Mouse (Mus musculus) kidney, postnatal 36 days (tissue): ENCODE data around the gene Dcx.

Experiments used
- DNase-seq, 2 experiments: peaks; one replicate each; pipeline ENCODE4 v3.0.0; 2021 to 2022; ENCODE audit warnings: mixed read lengths in 2 of 2

Dcx gene

GRCm38 (mm10) chrX:143932958-143933357 is at the start of gene Dcx:
Gene Dcx, minus strand, starts transcription at chrX:143933311.
- DNase-seq: no peak

DNA sequence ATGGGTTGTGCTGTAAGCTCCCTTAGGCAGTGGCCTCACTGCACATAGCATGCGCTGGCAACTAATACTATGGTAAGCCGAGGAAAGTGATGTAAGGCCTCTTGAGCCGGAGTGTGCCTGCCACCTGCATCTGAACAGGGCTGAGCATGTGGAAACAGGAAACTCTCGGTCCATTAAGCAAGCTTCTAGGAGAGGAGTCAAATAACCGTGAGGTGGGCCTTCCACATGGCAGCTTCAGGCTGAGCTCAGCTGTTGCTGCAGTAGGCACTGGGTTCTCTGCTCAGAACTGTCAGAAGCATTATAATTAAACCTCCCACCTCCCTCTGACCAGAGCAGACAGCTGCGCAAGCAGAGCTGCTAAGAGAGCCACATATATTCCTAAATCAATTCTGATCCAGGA is 33.1 kb upstream of the Dcx start:
- no peak for DNase-seq

DNA sequence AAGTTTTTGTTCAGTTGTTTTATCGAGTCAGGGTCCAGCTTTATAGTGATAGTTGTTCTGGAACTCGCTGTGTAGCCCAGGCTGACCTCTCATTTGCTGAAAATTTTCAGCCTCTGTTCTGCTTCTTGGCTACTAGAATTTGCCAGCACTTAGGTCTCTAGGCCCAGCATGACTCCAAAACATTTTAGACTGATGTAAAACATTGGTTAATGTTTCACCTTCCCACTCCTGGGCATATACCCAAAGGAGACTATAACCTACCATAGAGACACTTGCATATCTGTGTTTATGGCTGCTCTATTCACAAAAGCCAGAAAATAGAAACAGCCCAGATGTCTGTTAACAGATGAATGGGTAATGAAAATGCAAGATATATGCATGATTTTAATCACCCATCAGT is 560 bp upstream of the Dcx start:
- peak in 1 of 2 experiments; percentile 25 for DNase-seq

- no peak for DNase-seq
Measured at GRCm38 (mm10) chrX:143932530-143932929, 581 bp downstream of the Dcx start.

GRCm38 (mm10) chrX:143931400-143932185 is 1.5 kb downstream of the Dcx start:
- DNase-seq: no peak

GRCm38 (mm10) chrX:143922070-143922469 is 11.0 kb downstream of the Dcx start:
- no peak for DNase-seq

DNA sequence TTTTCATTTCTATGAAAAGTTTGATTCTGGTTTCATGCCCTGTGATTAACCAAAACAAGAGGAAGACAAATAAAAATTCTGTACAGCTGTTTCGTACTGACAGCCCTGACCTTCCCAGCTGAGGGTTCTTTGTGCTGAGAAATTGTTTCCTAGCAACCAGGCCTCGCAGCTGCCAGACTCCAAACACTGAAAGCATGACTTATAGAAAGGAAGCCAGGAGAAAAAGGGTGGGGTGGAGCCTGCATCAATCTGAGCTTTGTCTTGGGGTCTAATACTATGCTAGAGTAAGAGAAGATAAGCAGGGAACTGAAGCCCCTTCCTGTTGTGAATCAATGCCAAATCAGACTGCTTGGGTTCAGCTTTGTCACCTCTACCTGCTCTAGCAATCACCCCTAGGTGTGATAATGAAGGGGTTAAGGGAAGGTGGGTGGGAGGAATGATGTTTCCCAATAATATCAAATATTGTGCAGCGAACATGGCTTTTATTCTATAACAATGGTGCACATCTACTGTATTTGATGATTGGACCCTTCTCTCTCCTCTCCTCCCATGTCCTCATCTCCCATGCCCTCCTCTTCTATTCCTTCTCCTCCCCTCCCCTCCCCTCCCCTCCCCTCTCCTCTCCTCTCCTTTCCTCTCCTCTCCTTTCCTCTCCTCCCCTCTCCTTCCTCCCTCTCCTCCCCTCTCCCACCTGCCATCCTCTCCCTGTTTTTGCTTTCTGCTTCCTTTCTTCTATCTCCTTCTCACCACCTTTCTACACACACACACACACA is 26.2 kb downstream of the Dcx start:
- no peak for DNase-seq

- peak in 1 of 2 experiments; percentile 55 for DNase-seq
Measured at GRCm38 (mm10) chrX:143904689-143905088, 28.4 kb downstream of the Dcx start.

GRCm38 (mm10) chrX:143902300-143902699 is 30.8 kb downstream of the Dcx start:
- no peak for DNase-seq

- no peak for DNase-seq
Measured at GRCm38 (mm10) chrX:143897363-143898285, 35.5 kb downstream of the Dcx start.

- DNase-seq: no peak
Measured at GRCm38 (mm10) chrX:143896936-143897335, 36.2 kb downstream of the Dcx start.

- no peak for DNase-seq
Measured at GRCm38 (mm10) chrX:143893180-143893579, 39.9 kb downstream of the Dcx start.

DNA sequence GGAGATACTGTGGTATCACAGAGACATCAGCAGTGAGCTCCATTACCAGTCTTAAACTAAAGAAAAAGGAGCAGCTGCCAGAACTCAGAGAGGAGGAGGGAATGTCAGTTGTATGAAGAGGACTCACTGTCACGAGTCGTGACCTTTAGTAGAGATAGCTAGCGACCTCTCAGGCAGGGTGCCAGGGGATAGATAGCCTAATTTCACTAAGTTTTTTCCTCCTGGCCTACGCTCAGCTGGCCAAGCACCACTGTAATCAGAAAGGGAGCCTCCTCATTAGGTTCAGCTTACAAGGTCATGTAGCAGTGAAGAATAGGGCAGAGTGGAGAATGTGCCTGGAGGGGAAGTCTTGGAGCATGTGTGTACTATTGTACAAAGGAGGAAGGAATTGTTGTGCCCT is 47.3 kb downstream of the Dcx start:
- peak in 1 of 2 experiments; percentile 29 for DNase-seq

DNA sequence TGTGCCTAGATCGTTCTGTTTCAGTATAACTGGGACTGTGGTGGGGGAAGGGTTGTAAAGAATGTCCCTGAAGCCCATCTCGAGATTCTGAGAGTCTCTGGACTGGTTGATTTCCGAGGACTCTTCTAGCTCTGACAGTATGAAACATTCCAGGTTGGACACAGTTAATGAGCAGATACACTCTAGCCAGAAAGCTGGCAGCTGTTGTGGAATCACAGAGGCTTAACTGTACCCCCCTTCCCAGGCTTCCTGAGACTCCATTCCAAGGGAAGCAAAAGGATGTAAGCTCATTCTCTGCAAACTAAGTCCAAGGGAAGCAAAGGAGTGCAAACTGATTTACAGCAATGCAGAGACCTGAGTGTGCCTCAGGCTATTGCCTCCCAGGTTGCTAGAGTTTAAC is 48.2 kb downstream of the Dcx start:
- DNase-seq: no peak

- DNase-seq: peak; percentile 1 to 15
Measured at GRCm38 (mm10) chrX:143884299-143884698, 48.8 kb downstream of the Dcx start.

DNA sequence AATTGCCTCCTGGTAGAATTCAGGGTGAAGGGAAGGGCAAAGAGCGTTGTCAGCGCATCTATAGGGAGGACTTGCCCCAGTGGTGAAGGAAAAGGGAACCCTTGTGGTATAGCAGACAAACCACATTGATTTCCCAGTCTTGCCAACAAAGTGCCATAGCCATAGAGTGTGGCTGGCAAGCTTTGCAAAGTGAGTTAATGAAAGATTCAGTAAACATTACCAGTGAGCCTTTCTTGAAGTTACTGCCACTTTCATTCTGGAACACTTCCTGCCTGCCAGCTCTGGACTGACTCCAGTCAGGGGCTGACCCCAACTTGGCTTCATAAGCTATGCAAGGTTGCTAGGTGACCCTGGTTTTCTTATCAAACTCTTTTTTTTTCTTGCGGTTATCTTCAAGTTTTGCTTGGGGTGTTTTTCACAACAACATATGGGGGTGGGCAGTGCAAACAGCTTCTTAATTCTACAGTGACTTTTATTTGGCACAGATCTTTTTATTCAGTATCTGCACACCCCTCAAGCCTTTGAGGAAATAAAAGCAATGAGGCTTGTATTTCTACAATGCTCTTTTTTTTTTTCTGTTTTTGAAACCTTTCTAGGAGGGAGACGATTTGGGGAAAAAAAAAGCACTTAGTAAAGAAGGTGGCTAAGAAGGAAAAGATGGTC is 51.2 kb downstream of the Dcx start:
- DNase-seq: peak; percentile 9 to 10

GRCm38 (mm10) chrX:143879631-143880030 is 53.5 kb downstream of the Dcx start:
- no peak for DNase-seq

GRCm38 (mm10) chrX:143867129-143867664 is 65.9 kb downstream of the Dcx start:
- DNase-seq: no peak

DNA sequence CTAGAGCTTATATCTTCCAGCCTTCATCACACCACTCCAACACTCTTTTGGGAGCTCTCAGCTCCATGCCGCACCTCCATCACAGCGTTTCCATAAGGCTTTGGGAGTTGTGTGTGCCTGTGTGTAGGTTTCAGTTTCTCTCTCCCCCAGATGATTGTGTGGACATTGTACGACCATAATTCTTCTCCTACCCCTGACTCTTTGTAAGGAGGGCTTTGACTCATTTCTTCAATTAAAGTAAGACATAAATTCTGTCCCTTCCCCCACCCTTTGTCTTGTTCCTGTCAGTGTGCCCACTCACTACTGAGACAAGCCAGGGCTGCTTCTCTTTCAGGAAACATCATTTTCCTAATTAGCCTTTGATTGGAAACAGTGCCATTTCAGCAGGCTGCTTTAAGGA is 81.8 kb downstream of the Dcx start:
- DNase-seq: no peak

DNA sequence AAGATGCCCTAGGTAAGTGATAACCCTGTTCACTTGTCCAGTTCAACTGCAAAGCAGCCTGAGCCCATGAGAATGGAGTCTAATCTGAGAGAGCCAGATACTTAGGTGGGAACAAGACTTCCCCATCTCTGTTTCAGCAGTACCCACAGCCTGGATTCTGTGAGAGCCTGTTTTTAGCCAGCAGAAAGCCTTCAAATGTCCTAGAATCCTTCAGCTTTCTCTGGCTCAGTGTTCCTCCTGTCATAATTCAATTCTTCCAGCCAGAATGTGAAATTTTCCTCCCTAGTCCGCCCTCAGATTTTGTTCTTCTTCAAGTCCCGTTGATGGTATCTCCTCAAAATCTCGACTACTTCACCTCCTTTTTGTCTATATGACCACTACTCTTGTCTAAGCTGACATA is 83.1 kb downstream of the Dcx start:
- no peak for DNase-seq

DNA sequence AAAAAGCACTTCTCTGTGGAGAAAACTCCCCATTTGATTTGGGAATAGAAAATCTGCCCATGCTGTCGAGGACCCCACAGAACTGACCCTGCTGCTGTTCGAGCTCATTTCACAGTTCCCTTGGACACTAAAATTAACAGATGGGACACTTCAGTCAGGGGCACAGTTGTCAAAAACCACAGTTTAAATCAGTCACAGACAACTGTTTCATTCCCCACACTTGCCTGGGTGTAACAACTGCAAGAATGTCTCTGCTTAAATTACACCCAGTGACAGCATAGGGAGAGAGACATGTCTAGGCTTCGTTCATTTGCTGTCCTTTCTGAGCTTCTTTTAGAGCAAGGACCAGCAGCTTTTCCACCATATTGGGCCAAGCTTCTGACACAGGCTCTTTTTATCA is 86.5 kb downstream of the Dcx start:
- no peak for DNase-seq

- peak; percentile 26 to 32 for DNase-seq
Measured at GRCm38 (mm10) chrX:143827212-143827611, 105.9 kb downstream of the Dcx start, which contains the start of gene Capn6. Gene Capn6, minus strand, starts transcription at chrX:143827414.
